Mouse (Mus musculus): ENCODE data around the gene Luc7l2. TPM values are rescaled to one million over a fixed set of nuclear protein-coding genes. Genes with fewer than 3 reads are reported as not detected.

The Luc7l2 gene
- 43.1 and 53.0 TPM in 2 replicates for polyA plus RNA-seq (2014; fragmentation: Nextera tagmentation; extraction: Ambion mirVana)

- Histone ChIP-seq H3K27ac (replicated peaks; ENCODE audit: low read depth, low read length) (peak within 1 kb of the TSS; percentile 100), H3K4me2 (ENCODE audit: low read depth, low read length) (peak within 1 kb of the TSS; percentile 59), H3K27me3 (replicated peaks; ENCODE audit: control insufficient read depth, insufficient read depth, low read length) (no peaks in the 10 kb centered on the region), H3K9me3 (ENCODE audit: control insufficient read depth, low read length) (no peaks in the 10 kb centered on the region), H3K9ac (ENCODE audit: low read depth, low read length) (peak within 1 kb of the TSS; percentile 97), H3K4me1 (ENCODE audit: control insufficient read depth, insufficient read depth, low read length) (peaks cover 8% of the 10 kb centered on the region; the same call in 1 of the 2 replicates), H3K4me3 (ENCODE audit: low read depth, low read length) (peak within 1 kb of the TSS; percentile 74), H3K36me3 (ENCODE audit: control insufficient read depth, insufficient read depth, low read length) (peaks cover 4% of the 10 kb centered on the region; the same call in 1 of the 2 replicates)
- ATAC-seq (ENCODE audit: low read depth): peak; percentile 88
- WGBS: under 1% methylated on average over 47 of the region's 98 CpGs
- peak; percentile 99 for DNase-seq (ENCODE audit: low spot score)
Observed at GRCm38 (mm10) chr6:38551062-38551988, at the start of gene Luc7l2. Luc7l2 (plus strand) TSS chr6:38551334.

GRCm38 (mm10) chr6:38512096-38512495 is 39.0 kb upstream of the Luc7l2 start:
- 100% methylated on average over 1 of the region's 1 CpGs for WGBS
- no peak for ATAC-seq (ENCODE audit: low read depth)

GRCm38 (mm10) chr6:38512830-38513229 is 38.3 kb upstream of the Luc7l2 start:
- Histone ChIP-seq H3K4me2 (ENCODE audit: low read depth, low read length) (no peak overlapping the region), H3K27me3 (replicated peaks; ENCODE audit: control insufficient read depth, insufficient read depth, low read length) (no peaks in the 10 kb centered on the region)
- no peak for ATAC-seq (ENCODE audit: low read depth)

More at GRCm38 (mm10) chr6:38512096-38512495, 39.0 kb upstream of the Luc7l2 start:
- no peak overlapping the region for H3K9ac ChIP-seq (ENCODE audit: low read depth, low read length)
- no peaks in the 10 kb centered on the region for H3K36me3 ChIP-seq (ENCODE audit: control insufficient read depth, insufficient read depth, low read length)
- no peak overlapping the region for H3K4me2 ChIP-seq (ENCODE audit: low read depth, low read length)
- DNase-seq (ENCODE audit: low spot score): no peak
- H3K9me3 ChIP-seq (ENCODE audit: control insufficient read depth, low read length): no peaks in the 10 kb centered on the region
- H3K4me1 ChIP-seq (ENCODE audit: control insufficient read depth, insufficient read depth, low read length): no peaks in the 10 kb centered on the region
- H3K27me3 ChIP-seq (replicated peaks; ENCODE audit: control insufficient read depth, insufficient read depth, low read length): no peaks in the 10 kb centered on the region
- no peak overlapping the region for H3K4me3 ChIP-seq (ENCODE audit: low read depth, low read length)
- H3K27ac ChIP-seq (replicated peaks; ENCODE audit: low read depth, low read length): no peak overlapping the region

GRCm38 (mm10) chr6:38515201-38515600 is 35.9 kb upstream of the Luc7l2 start:
- H3K27ac ChIP-seq (replicated peaks; ENCODE audit: low read depth, low read length): no peak overlapping the region
- no peak for ATAC-seq (ENCODE audit: low read depth)
- no peak overlapping the region for H3K4me2 ChIP-seq (ENCODE audit: low read depth, low read length)
- H3K9me3 ChIP-seq (ENCODE audit: control insufficient read depth, low read length): no peaks in the 10 kb centered on the region
- no peaks in the 10 kb centered on the region for H3K27me3 ChIP-seq (replicated peaks; ENCODE audit: control insufficient read depth, insufficient read depth, low read length)
- no peak for DNase-seq (ENCODE audit: low spot score)
- no peaks in the 10 kb centered on the region for H3K4me1 ChIP-seq (ENCODE audit: control insufficient read depth, insufficient read depth, low read length)
- H3K36me3 ChIP-seq (ENCODE audit: control insufficient read depth, insufficient read depth, low read length): no peaks in the 10 kb centered on the region
- WGBS: 91% methylated on average over 4 of the region's 4 CpGs
- no peak overlapping the region for H3K9ac ChIP-seq (ENCODE audit: low read depth, low read length)
- no peak overlapping the region for H3K4me3 ChIP-seq (ENCODE audit: low read depth, low read length)

More at GRCm38 (mm10) chr6:38512830-38513229, 38.3 kb upstream of the Luc7l2 start:
- Histone ChIP-seq H3K9me3 (ENCODE audit: control insufficient read depth, low read length) (no peaks in the 10 kb centered on the region), H3K27ac (replicated peaks; ENCODE audit: low read depth, low read length) (no peak overlapping the region), H3K4me1 (ENCODE audit: control insufficient read depth, insufficient read depth, low read length) (no peaks in the 10 kb centered on the region), H3K36me3 (ENCODE audit: control insufficient read depth, insufficient read depth, low read length) (no peaks in the 10 kb centered on the region), H3K4me3 (ENCODE audit: low read depth, low read length) (no peak overlapping the region), H3K9ac (ENCODE audit: low read depth, low read length) (no peak overlapping the region)
- DNase-seq (ENCODE audit: low spot score): no peak

GRCm38 (mm10) chr6:38523851-38524250 is 27.3 kb upstream of the Luc7l2 start:
- Histone ChIP-seq H3K27ac (replicated peaks; ENCODE audit: low read depth, low read length) (no peak overlapping the region), H3K27me3 (replicated peaks; ENCODE audit: control insufficient read depth, insufficient read depth, low read length) (no peaks in the 10 kb centered on the region), H3K36me3 (ENCODE audit: control insufficient read depth, insufficient read depth, low read length) (peaks cover 7% of the 10 kb centered on the region; the same call in 1 of the 2 replicates), H3K4me1 (ENCODE audit: control insufficient read depth, insufficient read depth, low read length) (no peaks in the 10 kb centered on the region), H3K4me2 (ENCODE audit: low read depth, low read length) (no peak overlapping the region), H3K4me3 (ENCODE audit: low read depth, low read length) (no peak overlapping the region), H3K9ac (ENCODE audit: low read depth, low read length) (no peak overlapping the region), H3K9me3 (ENCODE audit: control insufficient read depth, low read length) (no peaks in the 10 kb centered on the region)
- WGBS: 21% methylated on average over 8 of the region's 8 CpGs
- ATAC-seq (ENCODE audit: low read depth) (no peak), DNase-seq (ENCODE audit: low spot score) (no peak)

- no peaks in the 10 kb centered on the region for H3K9me3 ChIP-seq (ENCODE audit: control insufficient read depth, low read length)
- no peak overlapping the region for H3K9ac ChIP-seq (ENCODE audit: low read depth, low read length)
- H3K4me1 ChIP-seq (ENCODE audit: control insufficient read depth, insufficient read depth, low read length): 0 out of 2 replicates have a peak, but pooled peaks cover 4% of the 10 kb centered on the region
- ATAC-seq (ENCODE audit: low read depth) (no peak), DNase-seq (ENCODE audit: low spot score) (peak; percentile 38)
- H3K36me3 ChIP-seq (ENCODE audit: control insufficient read depth, insufficient read depth, low read length): no peaks in the 10 kb centered on the region
- H3K4me2 ChIP-seq (ENCODE audit: low read depth, low read length): no peak overlapping the region
- H3K4me3 ChIP-seq (ENCODE audit: low read depth, low read length): no peak overlapping the region
- WGBS: 35% methylated on average over 5 of the region's 5 CpGs
- H3K27ac ChIP-seq (replicated peaks; ENCODE audit: low read depth, low read length): no peak overlapping the region
- no peaks in the 10 kb centered on the region for H3K27me3 ChIP-seq (replicated peaks; ENCODE audit: control insufficient read depth, insufficient read depth, low read length)
Observed at GRCm38 (mm10) chr6:38531211-38531820, 19.8 kb upstream of the Luc7l2 start.

- 5% methylated on average over 25 of the region's 25 CpGs for WGBS
- ATAC-seq (ENCODE audit: low read depth): peak; percentile 37
- Histone ChIP-seq H3K27me3 (replicated peaks; ENCODE audit: control insufficient read depth, insufficient read depth, low read length) (no peaks in the 10 kb centered on the region), H3K4me1 (ENCODE audit: control insufficient read depth, insufficient read depth, low read length) (0 out of 2 replicates have a peak, but pooled peaks cover 4% of the 10 kb centered on the region), H3K27ac (replicated peaks; ENCODE audit: low read depth, low read length) (peak overlapping the region; percentile 98), H3K4me3 (ENCODE audit: low read depth, low read length) (peak overlapping the region; percentile 85), H3K9ac (ENCODE audit: low read depth, low read length) (peak overlapping the region; percentile 78), H3K4me2 (ENCODE audit: low read depth, low read length) (peak overlapping the region; percentile 90), H3K9me3 (ENCODE audit: control insufficient read depth, low read length) (no peaks in the 10 kb centered on the region), H3K36me3 (ENCODE audit: control insufficient read depth, insufficient read depth, low read length) (no peaks in the 10 kb centered on the region)
- peak; percentile 26 for DNase-seq (ENCODE audit: low spot score)
Observed at GRCm38 (mm10) chr6:38532500-38533420, 18.4 kb upstream of the Luc7l2 start.
